Mouse (Mus musculus) midbrain, embryonic 11.5 days (tissue): ENCODE data around the gene B430218F22Rik. TPM values are rescaled to one million over a fixed set of nuclear protein-coding genes. Genes with fewer than 3 reads are reported as not detected.

Experiments used
- ATAC-seq: fragments of 200-750 bp; cut with Nextera tagmentation; 2 replicates; pipeline ENCODE4 v1.8.0; 2017; ENCODE audit warnings: moderate TSS enrichment, moderate library complexity; ENCODE audit not compliant: low FRiP score
- DNase-seq: peaks from one replicate; pipeline ENCODE4 v3.0.0; 2015; ENCODE audit warnings: low spot score; ENCODE audit errors: missing footprints
- H3K27ac ChIP-seq: fragments of 300-500 bp; sonication (generic); 2 replicates; pipeline ENCODE4 v1.5.1; 2014; ENCODE audit warnings: low read depth, low read length
- H3K27me3 ChIP-seq: fragments of 300-500 bp; sonication (generic); 2 replicates; pipeline ENCODE4 v1.6.1; 2014; ENCODE audit warnings: mild to moderate bottlenecking, low read length, moderate library complexity, mixed read lengths; ENCODE audit not compliant: control insufficient read depth, insufficient read depth
- H3K36me3 ChIP-seq: fragments of 300-500 bp; sonication (generic); 2 replicates; pipeline ENCODE4 v1.6.1; 2014; ENCODE audit warnings: mild to moderate bottlenecking, low read length, moderate library complexity, mixed read lengths; ENCODE audit not compliant: control insufficient read depth, insufficient read depth
- H3K4me1 ChIP-seq: fragments of 300-500 bp; sonication (generic); 2 replicates; pipeline ENCODE4 v1.6.1; 2014; ENCODE audit warnings: low read length; ENCODE audit not compliant: control insufficient read depth, insufficient read depth
- H3K4me2 ChIP-seq: fragments of 300-500 bp; sonication (generic); 2 replicates; pipeline ENCODE4 v1.6.1; 2014; ENCODE audit warnings: mild to moderate bottlenecking, moderate library complexity
- H3K4me3 ChIP-seq: fragments of 300-500 bp; sonication (generic); 2 replicates; pipeline ENCODE4 v1.5.1; 2014; ENCODE audit warnings: low read depth, low read length
- H3K9ac ChIP-seq: fragments of 300-500 bp; sonication (generic); 2 replicates; pipeline ENCODE4 v1.6.1; 2014; ENCODE audit warnings: low read length
- H3K9me3 ChIP-seq: fragments of 300-500 bp; sonication (generic); 2 replicates; pipeline ENCODE4 v1.6.1; 2016; ENCODE audit warnings: low read length; ENCODE audit not compliant: control insufficient read depth
- WGBS: fragments of 180-500 bp; shearing (Covaris S2); extraction: QIAGEN DNeasy Blood & Tissue Kit; methylation state at CpG from one replicate; pipeline ENCODE4 v1.1.7; 2014; 5-methylcytosine and 5-hydroxymethylcytosine counted together
- polyA plus RNA-seq: library from polyadenylated mRNA; unstranded; fragments of >200 nt; fragmentation: Nextera tagmentation; extraction: Ambion mirVana; gene quantifications from 2 replicates; pipeline ENCODE4 v1.2.1, GENCODE M21; 2014

B430218F22Rik gene
- polyA plus RNA-seq, 1 experiment from 2014 or later = 0.94 TPM

GRCm38 (mm10) chr13:118395803-118396202, 9.4 kb downstream of the B430218F22Rik start:
- H3K4me1 ChIP-seq = no peaks in the 10 kb centered on the region
- H3K36me3 ChIP-seq = no peaks in the 10 kb centered on the region
- WGBS = 88% methylated on average over 3 of the region's 3 CpGs
- H3K27ac ChIP-seq = no peak overlapping the region
- no peak overlapping the region for H3K9ac ChIP-seq
- H3K4me2 ChIP-seq = no peak overlapping the region
- no peak overlapping the region for H3K4me3 ChIP-seq
- no peaks in the 10 kb centered on the region for H3K27me3 ChIP-seq
- ATAC-seq (no peak), DNase-seq (no peak)
- H3K9me3 ChIP-seq = no peaks in the 10 kb centered on the region

GRCm38 (mm10) chr13:118400340-118400739, 13.9 kb downstream of the B430218F22Rik start:
- 75% methylated on average over 6 of the region's 6 CpGs for WGBS
- Histone ChIP-seq H3K4me1 (no peaks in the 10 kb centered on the region), H3K27ac (no peak overlapping the region), H3K4me2 (no peak overlapping the region), H3K36me3 (no peaks in the 10 kb centered on the region), H3K27me3 (no peaks in the 10 kb centered on the region), H3K4me3 (no peak overlapping the region), H3K9ac (no peak overlapping the region), H3K9me3 (no peaks in the 10 kb centered on the region)
- DNase-seq (no peak), ATAC-seq (no peak)

GRCm38 (mm10) chr13:118403544-118403943, 17.1 kb downstream of the B430218F22Rik start:
- H3K27ac ChIP-seq = no peak overlapping the region
- H3K36me3 ChIP-seq = no peaks in the 10 kb centered on the region
- H3K4me3 ChIP-seq = no peak overlapping the region
- H3K4me2 ChIP-seq = no peak overlapping the region
- no peaks in the 10 kb centered on the region for H3K4me1 ChIP-seq
- H3K27me3 ChIP-seq = no peaks in the 10 kb centered on the region
- ATAC-seq (peak; percentile 62; the same call in 1 of the 2 replicates), DNase-seq (peak; percentile 89)
- no peak overlapping the region for H3K9ac ChIP-seq
- no peaks in the 10 kb centered on the region for H3K9me3 ChIP-seq

- Histone ChIP-seq H3K4me2 (no peak overlapping the region), H3K9ac (no peak overlapping the region), H3K36me3 (no peaks in the 10 kb centered on the region), H3K4me3 (no peak overlapping the region), H3K4me1 (no peaks in the 10 kb centered on the region), H3K9me3 (no peaks in the 10 kb centered on the region), H3K27ac (no peak overlapping the region), H3K27me3 (no peaks in the 10 kb centered on the region)
- ATAC-seq (no peak), DNase-seq (peak; percentile 53)
- WGBS = 89% methylated on average over 6 of the region's 6 CpGs
Observed at GRCm38 (mm10) chr13:118411297-118411992, 25.0 kb downstream of the B430218F22Rik start.

- Histone ChIP-seq H3K4me2 (no peak overlapping the region), H3K27me3 (no peaks in the 10 kb centered on the region), H3K36me3 (no peaks in the 10 kb centered on the region), H3K27ac (no peak overlapping the region), H3K4me1 (peaks cover 4% of the 10 kb centered on the region; the same call in 1 of the 2 replicates), H3K4me3 (no peak overlapping the region), H3K9me3 (no peaks in the 10 kb centered on the region), H3K9ac (no peak overlapping the region)
- DNase-seq = no peak
- ATAC-seq = no peak
- 59% methylated on average over 4 of the region's 4 CpGs for WGBS
Observed at GRCm38 (mm10) chr13:118418163-118418562, 31.7 kb downstream of the B430218F22Rik start.

GRCm38 (mm10) chr13:118420408-118420807, 34.0 kb downstream of the B430218F22Rik start:
- H3K4me2 ChIP-seq = no peak overlapping the region
- DNase-seq = no peak
- peaks cover 4% of the 10 kb centered on the region; the same call in 1 of the 2 replicates for H3K4me1 ChIP-seq
- H3K9me3 ChIP-seq = no peaks in the 10 kb centered on the region
- H3K36me3 ChIP-seq = no peaks in the 10 kb centered on the region
- H3K27me3 ChIP-seq = no peaks in the 10 kb centered on the region
- H3K4me3 ChIP-seq = no peak overlapping the region
- no peak overlapping the region for H3K9ac ChIP-seq
- no peak for ATAC-seq
- no peak overlapping the region for H3K27ac ChIP-seq
- 90% methylated on average over 1 of the region's 1 CpGs for WGBS

GRCm38 (mm10) chr13:118420847-118421246, 34.4 kb downstream of the B430218F22Rik start:
- no peak for ATAC-seq
- H3K9me3 ChIP-seq = no peaks in the 10 kb centered on the region

More at GRCm38 (mm10) chr13:118420847-118421246, 34.4 kb downstream of the B430218F22Rik start:
- Histone ChIP-seq H3K27me3 (no peaks in the 10 kb centered on the region), H3K27ac (no peak overlapping the region), H3K4me2 (no peak overlapping the region), H3K4me1 (peaks cover 4% of the 10 kb centered on the region; the same call in 1 of the 2 replicates), H3K9ac (no peak overlapping the region), H3K4me3 (no peak overlapping the region), H3K36me3 (no peaks in the 10 kb centered on the region)
- WGBS = 83% methylated on average over 1 of the region's 1 CpGs
- DNase-seq = no peak

Other genes with a start within 250 kb of the B430218F22Rik start
- gene Mrps30, start 622 bp downstream of the B430218F22Rik start, polyA plus RNA-seq = 37.5 and 38.8 TPM in 2 replicates